In genomic region chr5:125432324-125432723, GRCm38 (mm10) we compare ENCODE assay signal across 1 mouse cellular context.
A peak's percentile ranks its signal among the peaks of the same experiment; 100 is the strongest.
TF ChIP-seq lines count a peak whose summit lies in the region.

No protein-coding gene starts in this region.

TF ChIP-seq in MEL, 35 proteins besides CTCF, POLR2A, EP300 and RAD21:
- peak; percentile 93 for TF ChIP-seq TBP (IDR thresholded peaks at IDR 0.05; ENCODE audit: low read depth, low read length)
